In the genomic region with DNA sequence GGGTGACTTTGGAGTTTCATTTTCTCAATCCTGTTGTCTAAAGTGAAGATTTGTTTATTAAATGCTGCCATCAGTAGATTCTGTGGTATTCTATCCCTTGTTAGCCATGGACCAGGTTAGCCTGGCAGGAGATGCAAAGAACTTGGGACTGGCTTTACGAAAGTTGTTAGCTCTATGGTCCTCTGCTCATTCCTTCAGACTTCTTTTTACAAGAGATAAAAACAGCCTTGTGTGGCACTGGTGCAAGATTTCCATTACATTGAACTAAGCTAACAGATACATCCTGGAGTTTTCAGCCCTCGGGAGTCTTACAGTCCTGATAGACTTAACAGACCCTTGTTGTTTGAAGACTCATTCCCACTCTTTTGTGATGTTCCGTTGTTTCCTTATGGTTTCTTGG, we compare ENCODE assay signal across 19 mouse cellular contexts.
DNase-seq lines count a peak whose midpoint lies in the region; ATAC-seq lines count a peak whose summit lies in the region.
"Had no signal": no experiment of that assay in that cellular context is flagged by ENCODE, and none has a peak within 500 bp of the region (broad histone marks: within the 10 kb centered on the region; RNA-seq: fewer than 3 reads in every experiment).

No protein-coding gene starts in this region.

- no peak overlapping the region for H3K4me3 ChIP-seq in heart, embryonic 10.5 days
- H3K4me3 ChIP-seq in midbrain, embryonic 11.5 days (ENCODE audit: low read depth, low read length): no peak overlapping the region
- H3K4me3 ChIP-seq in midbrain, embryonic 13.5 days (replicated peaks): no peak overlapping the region

- no peaks in the 10 kb centered on the region for H3K27me3 ChIP-seq in heart, embryonic 10.5 days (ENCODE audit: insufficient read depth, poor library complexity, severe bottlenecking)
- no peaks in the 10 kb centered on the region for H3K27me3 ChIP-seq in midbrain, embryonic 11.5 days (ENCODE audit: control insufficient read depth, insufficient read depth, low read length)
- H3K27me3 ChIP-seq in midbrain, embryonic 13.5 days: no peaks in the 10 kb centered on the region
- H3K27me3 ChIP-seq: CH12.LX had no signal

- peak; percentile 56 for DNase-seq in heart, adult 11 months
- no peak for DNase-seq in heart, embryonic 10.5 days (ENCODE audit: low spot score)
- DNase-seq in midbrain, embryonic 11.5 days (ENCODE audit: low spot score, missing footprints): peak; percentile 72
- DNase-seq: adrenal gland, adult 2 months; adrenal gland, adult 8-10 months; adrenal gland, postnatal 10 days; adrenal gland, postnatal 14 days; adrenal gland, postnatal 25 days; adrenal gland, postnatal 36 days; B cell, adult 2 months; cerebellum, adult 11 months; cerebellum, adult 11-12 months; cerebellum, adult 18-20 months had no signal

- ATAC-seq in midbrain, embryonic 11.5 days (ENCODE audit: low FRiP score): no peak
- ATAC-seq in midbrain, embryonic 13.5 days: no peak
- ATAC-seq: activated CD4-positive, CD25-positive, alpha-beta regulatory T cell, adult 4 months; CD4-positive, CD25-positive, alpha-beta regulatory T cell, adult 4 months; Patski had no signal

- WGBS in heart, embryonic 10.5 days: 69% methylated on average over 3 of the region's 3 CpGs
- 86% methylated on average over 3 of the region's 3 CpGs for WGBS in midbrain, embryonic 11.5 days
- 86% methylated on average over 3 of the region's 3 CpGs for WGBS in midbrain, embryonic 13.5 days

- no peaks in the 10 kb centered on the region for H3K36me3 ChIP-seq in heart, embryonic 10.5 days
- no peaks in the 10 kb centered on the region for H3K36me3 ChIP-seq in midbrain, embryonic 11.5 days (ENCODE audit: control insufficient read depth, insufficient read depth, low read length)
- no peaks in the 10 kb centered on the region for H3K36me3 ChIP-seq in midbrain, embryonic 13.5 days
- H3K36me3 ChIP-seq: G1E had no signal

- no peak overlapping the region for H3K4me2 ChIP-seq in midbrain, embryonic 11.5 days
- H3K4me2 ChIP-seq in midbrain, embryonic 13.5 days (replicated peaks): no peak overlapping the region

- no peaks in the 10 kb centered on the region for H3K9me3 ChIP-seq in heart, embryonic 10.5 days
- H3K9me3 ChIP-seq in midbrain, embryonic 11.5 days (ENCODE audit: control insufficient read depth, low read length): no peaks in the 10 kb centered on the region
- H3K9me3 ChIP-seq in midbrain, embryonic 13.5 days: no peaks in the 10 kb centered on the region
- H3K9me3 ChIP-seq: G1E had no signal

- no peaks in the 10 kb centered on the region for H3K4me1 ChIP-seq in heart, embryonic 10.5 days
- peaks cover 3% of the 10 kb centered on the region for H3K4me1 ChIP-seq in midbrain, embryonic 11.5 days (ENCODE audit: control insufficient read depth, insufficient read depth, low read length)
- H3K4me1 ChIP-seq in midbrain, embryonic 13.5 days (replicated peaks): 0 out of 2 replicates have a peak, but pooled peaks cover 10% of the 10 kb centered on the region

- no peak overlapping the region for H3K9ac ChIP-seq in midbrain, embryonic 11.5 days (ENCODE audit: low read length)
- no peak overlapping the region for H3K9ac ChIP-seq in midbrain, embryonic 13.5 days (replicated peaks)

- no peak overlapping the region for H3K27ac ChIP-seq in heart, embryonic 10.5 days
- H3K27ac ChIP-seq in midbrain, embryonic 11.5 days (ENCODE audit: low read depth, low read length): no peak overlapping the region
- H3K27ac ChIP-seq in midbrain, embryonic 13.5 days: no peak overlapping the region
